Mouse (Mus musculus): ENCODE data around the gene Pex6.

The Pex6 gene

GRCm38 (mm10) chr17:46699912-46700311 lies 11.4 kb upstream of the Pex6 start:
- DNase-seq (ENCODE audit: low read depth, low spot score), result no peak

GRCm38 (mm10) chr17:46701489-46701888 lies 9.8 kb upstream of the Pex6 start:
- DNase-seq (ENCODE audit: low read depth, low spot score), result no peak

GRCm38 (mm10) chr17:46702100-46702499 lies 9.2 kb upstream of the Pex6 start:
- peak; percentile 18 for DNase-seq (ENCODE audit: low read depth, low spot score)

GRCm38 (mm10) chr17:46702506-46702905 lies 8.8 kb upstream of the Pex6 start:
- no peak for DNase-seq (ENCODE audit: low read depth, low spot score)

- DNase-seq (ENCODE audit: low read depth, low spot score), result peak; percentile 48
Observed at GRCm38 (mm10) chr17:46703971-46704886, 7.0 kb upstream of the Pex6 start.

- DNase-seq (ENCODE audit: low read depth, low spot score), result peak; percentile 97
Observed at GRCm38 (mm10) chr17:46704887-46705835, 6.1 kb upstream of the Pex6 start, which contains the start of gene Ppp2r5d. TSS of gene Ppp2r5d (minus strand) at chr17:46705111.

- no peak for DNase-seq (ENCODE audit: low read depth, low spot score)
Observed at GRCm38 (mm10) chr17:46706375-46707089, 4.7 kb upstream of the Pex6 start.

- peak; percentile 31 for DNase-seq (ENCODE audit: low read depth, low spot score)
Observed at GRCm38 (mm10) chr17:46711612-46712271, 479 bp downstream of the Pex6 start.

- DNase-seq (ENCODE audit: low read depth, low spot score), result peak; percentile 66
Observed at GRCm38 (mm10) chr17:46712442-46712841, 1.2 kb downstream of the Pex6 start.

GRCm38 (mm10) chr17:46713849-46714248 lies 2.6 kb downstream of the Pex6 start:
- no peak for DNase-seq (ENCODE audit: low read depth, low spot score)

- DNase-seq (ENCODE audit: low read depth, low spot score), result no peak
Observed at GRCm38 (mm10) chr17:46714756-46715481, 3.7 kb downstream of the Pex6 start.

GRCm38 (mm10) chr17:46721077-46721476 lies 9.8 kb downstream of the Pex6 start:
- DNase-seq (ENCODE audit: low read depth, low spot score), result no peak

- no peak for DNase-seq (ENCODE audit: low read depth, low spot score)
Observed at GRCm38 (mm10) chr17:46724477-46725084, 13.3 kb downstream of the Pex6 start.

- DNase-seq (ENCODE audit: low read depth, low spot score), result peak; percentile 65
Observed at GRCm38 (mm10) chr17:46725273-46725672, 14.0 kb downstream of the Pex6 start.

GRCm38 (mm10) chr17:46725731-46726645 lies 14.7 kb downstream of the Pex6 start:
- no peak for DNase-seq (ENCODE audit: low read depth, low spot score)

- no peak for DNase-seq (ENCODE audit: low read depth, low spot score)
Observed at GRCm38 (mm10) chr17:46727271-46727670, 16.0 kb downstream of the Pex6 start.

GRCm38 (mm10) chr17:46728021-46728420 lies 16.8 kb downstream of the Pex6 start:
- DNase-seq (ENCODE audit: low read depth, low spot score), result no peak

- no peak for DNase-seq (ENCODE audit: low read depth, low spot score)
Observed at GRCm38 (mm10) chr17:46728496-46728895, 17.2 kb downstream of the Pex6 start.

- DNase-seq (ENCODE audit: low read depth, low spot score), result no peak
Observed at GRCm38 (mm10) chr17:46728904-46729318, 17.6 kb downstream of the Pex6 start, which contains the start of gene Gnmt. TSS of gene Gnmt (minus strand) at chr17:46729168.
